Mouse (Mus musculus) Muller cell, postnatal 12 days (primary cell): ENCODE measurements around the gene Nr2f2.

Source experiments
- DNase-seq: peaks from one replicate; pipeline ENCODE4 v3.0.0-alpha.2; 2015; ENCODE audit errors: inconsistent ontology term

The Nr2f2 gene

GRCm38 (mm10) chr7:70332926-70333664 lies 33.4 kb downstream of the Nr2f2 start:
- no peak for DNase-seq

GRCm38 (mm10) chr7:70332064-70332850 lies 34.3 kb downstream of the Nr2f2 start:
- DNase-seq = peak; percentile 39

GRCm38 (mm10) chr7:70331243-70332063 lies 35.1 kb downstream of the Nr2f2 start:
- DNase-seq = peak; percentile 85

- peak; percentile 66 for DNase-seq
Observed at GRCm38 (mm10) chr7:70330761-70331242, 35.7 kb downstream of the Nr2f2 start.

- DNase-seq = peak; percentile 61
Observed at GRCm38 (mm10) chr7:70330207-70330562, 36.4 kb downstream of the Nr2f2 start.

- DNase-seq = peak; percentile 85
Observed at GRCm38 (mm10) chr7:70329521-70330206, 36.9 kb downstream of the Nr2f2 start.

GRCm38 (mm10) chr7:70329037-70329516 lies 37.5 kb downstream of the Nr2f2 start:
- no peak for DNase-seq

- peak; percentile 50 for DNase-seq
Observed at GRCm38 (mm10) chr7:70328206-70329036, 38.1 kb downstream of the Nr2f2 start.

- DNase-seq = peak; percentile 12
Observed at GRCm38 (mm10) chr7:70327191-70327590, 39.3 kb downstream of the Nr2f2 start.

- peak; percentile 32 for DNase-seq
Observed at GRCm38 (mm10) chr7:70326176-70327035, 40.1 kb downstream of the Nr2f2 start.

GRCm38 (mm10) chr7:70325381-70325780 lies 41.2 kb downstream of the Nr2f2 start:
- peak; percentile 43 for DNase-seq

- DNase-seq = no peak
Observed at GRCm38 (mm10) chr7:70324541-70324940, 42.0 kb downstream of the Nr2f2 start.

- DNase-seq = no peak
Observed at GRCm38 (mm10) chr7:70324041-70324440, 42.5 kb downstream of the Nr2f2 start.

- DNase-seq = no peak
Observed at GRCm38 (mm10) chr7:70305716-70306115, 60.8 kb downstream of the Nr2f2 start.

- DNase-seq = peak; percentile 65
Observed at GRCm38 (mm10) chr7:70304426-70304825, 62.1 kb downstream of the Nr2f2 start.
